Mouse (Mus musculus) thymus, postnatal 14 days (tissue): Measurements from ENCODE around the gene Tle1.

Experiments used
- DNase-seq: peaks from one replicate; pipeline ENCODE4 v3.0.0; 2021

The Tle1 gene

DNA sequence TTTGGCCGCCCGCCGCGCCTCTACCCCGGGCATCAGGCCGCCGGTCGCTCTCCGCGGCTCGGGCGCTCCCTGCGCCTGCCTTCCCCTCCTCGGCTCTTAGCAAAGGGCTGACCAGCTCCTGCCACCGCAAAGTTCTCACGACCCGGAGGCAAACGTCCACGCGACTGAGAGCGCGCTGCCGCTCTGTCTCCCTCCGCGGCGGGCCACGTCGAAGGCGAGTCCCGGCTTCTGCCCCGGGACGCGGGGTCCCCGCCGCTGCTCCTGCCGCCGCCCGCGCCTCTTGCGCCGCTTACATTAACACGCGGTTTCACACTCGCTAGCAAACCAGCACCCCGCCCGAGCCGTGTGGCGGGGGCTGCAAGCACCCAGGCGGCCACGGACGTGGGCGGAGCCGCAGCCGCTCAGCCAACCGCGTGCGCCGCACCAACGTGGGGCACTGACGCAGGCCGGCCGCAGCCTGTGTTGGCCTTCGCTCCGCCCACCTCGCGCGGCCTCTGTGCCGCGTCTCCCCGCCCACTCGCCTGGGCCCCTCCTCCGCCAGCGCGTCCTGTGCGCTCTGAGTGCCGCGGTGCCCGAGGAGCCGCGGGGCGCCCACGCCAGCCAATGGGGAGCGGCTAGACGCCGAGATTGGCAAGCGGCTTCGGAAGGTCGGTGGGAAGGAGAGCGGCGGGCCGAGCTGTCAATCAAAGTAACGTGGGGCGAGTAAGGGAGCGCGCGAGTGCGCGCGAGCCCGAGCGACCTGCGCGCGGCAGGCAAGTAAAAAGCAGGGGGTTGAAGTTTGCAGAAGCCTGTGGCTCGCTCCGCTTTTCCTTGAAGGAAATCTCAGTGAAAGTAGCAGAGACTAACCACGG lies at the start of gene Tle1:
Gene Tle1 (minus strand): TSS at position 361 of the 851 bp plus-strand sequence.
- DNase-seq: peak; percentile 97

GRCm38 (mm10) chr4:72233584-72234219 lies 33.0 kb upstream of the Tle1 start:
- DNase-seq: no peak

DNA sequence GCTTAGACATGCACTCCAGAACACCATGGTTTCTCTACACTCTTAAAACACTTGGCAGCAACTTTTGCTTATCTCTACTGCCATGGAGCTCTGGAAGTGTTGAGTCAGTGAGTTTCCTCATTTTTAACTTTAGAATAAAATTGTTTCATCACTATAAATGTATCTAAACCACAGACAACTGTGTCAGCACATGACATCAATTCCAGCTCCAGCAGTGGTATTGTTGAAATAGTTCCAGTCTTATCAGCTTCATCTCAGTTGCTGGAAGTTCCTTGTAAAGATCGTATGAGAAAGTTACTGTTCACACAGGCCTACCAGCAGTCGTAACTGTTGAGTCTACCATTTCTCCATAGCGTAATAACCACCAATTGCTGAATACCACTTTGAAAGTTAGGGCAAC lies 31.5 kb upstream of the Tle1 start:
- no peak for DNase-seq

- DNase-seq: no peak
Measured at GRCm38 (mm10) chr4:72230832-72231231, 30.1 kb upstream of the Tle1 start.

GRCm38 (mm10) chr4:72221629-72222028 lies 20.9 kb upstream of the Tle1 start:
- DNase-seq: no peak

- DNase-seq: no peak
Measured at GRCm38 (mm10) chr4:72204420-72205045, 3.8 kb upstream of the Tle1 start.

DNA sequence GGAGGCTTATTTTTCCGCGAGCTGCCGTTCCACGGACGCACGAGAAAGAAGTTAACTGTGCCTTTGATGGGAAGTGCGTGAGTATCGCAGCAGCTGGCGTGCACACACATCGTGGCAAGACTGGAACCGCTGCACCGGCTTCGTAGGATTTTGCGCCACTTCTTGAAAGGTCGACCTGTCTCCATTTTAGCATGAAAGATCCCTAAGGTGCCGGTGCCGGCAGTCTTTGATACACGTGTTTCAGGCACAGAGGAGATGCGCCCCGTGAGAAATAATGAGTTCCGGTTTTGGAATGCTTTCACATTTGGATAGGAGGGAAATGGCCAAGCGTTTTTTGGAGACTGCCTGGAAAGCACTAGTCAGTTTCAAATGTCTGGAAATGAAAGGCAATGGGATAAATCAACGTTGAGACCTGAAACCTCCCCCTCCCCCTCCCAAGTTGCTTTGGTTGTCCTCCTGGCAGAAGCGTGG lies 837 bp upstream of the Tle1 start:
- peak; percentile 33 for DNase-seq

DNA sequence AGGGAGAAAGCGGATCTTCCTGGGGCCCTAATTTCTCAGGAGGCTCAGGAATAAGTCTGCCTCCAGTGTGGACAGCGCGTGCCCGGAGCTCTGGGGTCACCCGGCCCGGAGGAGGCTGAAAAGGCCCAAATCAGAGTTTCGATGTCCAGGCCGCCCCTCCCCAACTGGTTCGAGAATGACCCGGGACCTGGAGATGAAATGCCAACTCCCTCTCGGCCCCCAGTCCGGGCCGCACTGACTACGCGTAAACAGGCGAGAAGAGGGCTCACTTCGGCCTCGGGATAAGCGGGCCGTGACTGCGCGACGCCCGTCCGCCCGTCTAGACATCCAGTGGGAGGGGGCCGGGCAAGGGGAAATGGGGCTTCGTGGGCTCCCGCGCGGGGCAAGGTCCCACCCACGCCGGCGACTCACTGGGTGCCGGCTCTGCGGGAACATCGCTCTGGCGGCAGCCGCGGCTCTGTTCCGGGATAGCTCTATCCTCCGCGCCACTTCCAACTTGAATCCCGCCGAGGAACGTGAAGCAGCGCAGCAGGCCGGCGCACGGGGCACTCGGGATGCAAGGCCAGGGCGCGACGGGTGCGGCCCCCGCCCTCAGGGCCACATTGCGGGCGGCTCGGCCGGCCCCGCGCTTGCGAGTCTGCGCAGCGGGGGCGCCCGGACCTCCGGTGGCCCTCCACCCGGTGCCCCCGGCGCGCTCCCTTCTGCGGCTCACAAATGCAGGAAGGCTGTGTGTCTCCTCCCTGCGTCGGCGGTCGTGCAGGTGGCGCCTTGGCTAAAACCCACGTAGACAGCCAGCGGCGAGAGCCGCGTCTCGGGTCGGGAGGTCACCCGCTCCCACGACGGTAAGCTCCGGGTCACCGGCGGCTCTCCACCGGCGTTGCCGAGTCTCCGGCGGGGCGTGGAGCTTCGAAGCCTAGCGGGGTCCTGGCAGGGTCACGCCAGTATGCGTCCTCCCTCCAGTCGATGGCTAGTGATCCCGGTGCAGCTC lies 854 bp downstream of the Tle1 start:
- DNase-seq: peak; percentile 64

DNA sequence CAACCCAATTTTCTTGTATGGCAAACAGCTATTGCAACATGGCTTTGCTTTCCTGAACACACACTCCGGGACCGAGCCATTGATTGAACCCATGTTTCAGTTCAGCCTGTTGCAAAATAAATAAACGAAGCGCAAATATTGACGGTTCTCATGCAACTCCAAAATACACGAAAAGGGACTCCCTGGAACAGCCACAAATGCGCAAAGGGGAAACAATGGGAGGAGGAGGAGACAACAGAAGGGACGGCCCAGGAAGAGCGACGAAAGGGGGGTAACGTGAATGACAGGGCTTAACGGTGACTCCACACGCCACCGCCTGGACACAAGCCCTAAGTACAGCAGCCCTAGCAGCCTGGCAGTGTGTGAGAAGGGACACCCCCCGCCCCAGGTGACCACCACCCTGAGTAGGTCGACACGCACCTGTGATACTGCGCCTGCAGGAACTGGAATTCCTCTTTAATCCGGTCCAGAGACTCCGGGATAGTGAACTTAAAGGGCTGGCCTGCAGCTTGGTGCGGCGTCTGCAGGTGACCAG lies 1.8 kb downstream of the Tle1 start:
- DNase-seq: peak; percentile 59

GRCm38 (mm10) chr4:72197888-72198605 lies 2.7 kb downstream of the Tle1 start:
- DNase-seq: no peak

GRCm38 (mm10) chr4:72195116-72195835 lies 5.4 kb downstream of the Tle1 start:
- DNase-seq: no peak

- DNase-seq: no peak
Measured at GRCm38 (mm10) chr4:72193276-72193675, 7.4 kb downstream of the Tle1 start.

- DNase-seq: no peak
Measured at GRCm38 (mm10) chr4:72184476-72184875, 16.2 kb downstream of the Tle1 start.

GRCm38 (mm10) chr4:72182343-72182988 lies 18.3 kb downstream of the Tle1 start:
- DNase-seq: no peak

GRCm38 (mm10) chr4:72175943-72176342 lies 24.8 kb downstream of the Tle1 start:
- no peak for DNase-seq

GRCm38 (mm10) chr4:72168267-72168666 lies 32.5 kb downstream of the Tle1 start:
- no peak for DNase-seq

- DNase-seq: no peak
Measured at GRCm38 (mm10) chr4:72167761-72168229, 32.9 kb downstream of the Tle1 start.

- DNase-seq: no peak
Measured at GRCm38 (mm10) chr4:72167171-72167570, 33.5 kb downstream of the Tle1 start.

- no peak for DNase-seq
Measured at GRCm38 (mm10) chr4:72166561-72166960, 34.2 kb downstream of the Tle1 start.

DNA sequence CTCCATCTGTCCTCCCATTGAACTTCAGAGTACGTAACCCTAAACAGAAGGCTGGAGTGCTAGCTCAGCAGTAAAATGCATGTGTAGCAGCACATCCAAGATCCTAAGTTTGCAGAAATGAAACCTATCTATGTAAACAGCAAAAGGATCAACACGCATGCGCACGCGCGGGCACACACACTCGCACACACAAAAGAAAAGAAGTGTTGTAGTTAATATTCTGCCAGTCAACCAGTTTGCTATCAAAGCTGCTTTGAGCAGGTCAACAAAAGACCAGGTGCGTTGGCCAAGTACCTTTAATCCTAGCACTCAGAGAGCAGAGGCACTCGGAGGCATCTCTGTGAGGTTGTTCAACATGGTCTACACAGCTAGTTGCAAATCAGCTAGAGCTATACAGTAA lies 35.0 kb downstream of the Tle1 start:
- no peak for DNase-seq
